ENCODE assay signal across 12 mouse cellular contexts in genomic region chr9:62374276-62374675, GRCm38 (mm10). TPM values are rescaled to one million over a fixed set of nuclear protein-coding genes. Genes with fewer than 3 reads are reported as not detected.
DNase-seq lines count a peak whose midpoint lies in the region; ATAC-seq and TF ChIP-seq lines count a peak whose summit lies in the region.
"Had no signal": no experiment of that assay in that cellular context is flagged by ENCODE, and none has a peak within 500 bp of the region (broad histone marks: within the 10 kb centered on the region; RNA-seq: fewer than 3 reads in every experiment).

No protein-coding gene starts in this region.

- no peaks in the 10 kb centered on the region for H3K27me3 ChIP-seq in liver, postnatal 0 days (ENCODE audit: insufficient read depth, low read length)
- no peaks in the 10 kb centered on the region for H3K27me3 ChIP-seq in stomach, embryonic 16.5 days (ENCODE audit: control insufficient read depth, insufficient read depth, low read length)
- no peaks in the 10 kb centered on the region for H3K27me3 ChIP-seq in forebrain, embryonic 13.5 days

- peak overlapping the region; percentile 15; the same call in 1 of the 2 replicates for H3K4me2 ChIP-seq in liver, postnatal 0 days (ENCODE audit: low read depth, low read length)
- H3K4me2 ChIP-seq in stomach, embryonic 16.5 days (ENCODE audit: low read depth, low read length), result 0 out of 2 replicates have a peak overlapping the region, but pooled peaks have one; percentile 16
- no peak overlapping the region for H3K4me2 ChIP-seq in forebrain, embryonic 13.5 days

- H3K36me3 ChIP-seq in liver, postnatal 0 days (replicated peaks; ENCODE audit: insufficient read depth, low read length), result peaks cover 48% of the 10 kb centered on the region
- H3K36me3 ChIP-seq in stomach, embryonic 16.5 days (ENCODE audit: control insufficient read depth, insufficient read depth, low read length), result 0 out of 2 replicates have a peak, but pooled peaks cover 11% of the 10 kb centered on the region
- H3K36me3 ChIP-seq in forebrain, embryonic 13.5 days (ENCODE audit: poor library complexity, severe bottlenecking), result peaks cover 76% of the 10 kb centered on the region

- H3K27ac ChIP-seq in liver, postnatal 0 days (ENCODE audit: low read depth), result peak overlapping the region; percentile 49
- peak overlapping the region; percentile 81 for H3K27ac ChIP-seq in stomach, embryonic 16.5 days (ENCODE audit: low read length)
- H3K27ac ChIP-seq in forebrain, embryonic 13.5 days, result no peak overlapping the region
- H3K27ac ChIP-seq: hindbrain, postnatal 0 days; liver, embryonic 14.5 days had no signal

- no peak for TF ChIP-seq EP300 in liver, postnatal 0 days (IDR thresholded peaks at IDR 0.05; ENCODE audit: low read depth)

- 32% methylated on average over 3 of the region's 3 CpGs for WGBS in liver, postnatal 0 days (ENCODE audit: insufficient replicate concordance)
- WGBS in stomach, embryonic 16.5 days, result 50% methylated on average over 3 of the region's 3 CpGs
- WGBS in forebrain, embryonic 13.5 days, result 85% methylated on average over 3 of the region's 3 CpGs

- no peaks in the 10 kb centered on the region for H3K9me3 ChIP-seq in liver, postnatal 0 days (ENCODE audit: low read length)
- no peaks in the 10 kb centered on the region for H3K9me3 ChIP-seq in stomach, embryonic 16.5 days (replicated peaks; ENCODE audit: control insufficient read depth, low read length)
- no peaks in the 10 kb centered on the region for H3K9me3 ChIP-seq in forebrain, embryonic 13.5 days (replicated peaks)
- H3K9me3 ChIP-seq: forebrain, embryonic 10.5 days had no signal

- DNase-seq in cerebellum, adult 9-11 months, result peak; percentile 14
- DNase-seq in cerebellum, adult 8-10 months, result no peak
- peak; percentile 61 to 78 for DNase-seq in lung, adult 18-20 months
- no peak for DNase-seq in lung, postnatal 10 days
- no peak for DNase-seq in liver, postnatal 0 days
- no peak for DNase-seq in right cerebral cortex, postnatal 25 days
- DNase-seq: right cerebral cortex, adult 18-20 months had no signal

- TF ChIP-seq CTCF in liver, postnatal 0 days (IDR thresholded peaks at IDR 0.05; ENCODE audit: low read depth), result no peak

- peak; percentile 25; the same call in 1 of the 2 replicates for ATAC-seq in liver, postnatal 0 days
- peak; percentile 82 for ATAC-seq in stomach, embryonic 16.5 days (ENCODE audit: insufficient read depth, low FRiP score)
- ATAC-seq in forebrain, embryonic 13.5 days, result no peak

- H3K9ac ChIP-seq in liver, postnatal 0 days (replicated peaks), result no peak overlapping the region
- H3K9ac ChIP-seq in stomach, embryonic 16.5 days (ENCODE audit: low read length), result no peak overlapping the region; the same call in 1 of the 2 replicates
- H3K9ac ChIP-seq in forebrain, embryonic 13.5 days, result no peak overlapping the region
- H3K9ac ChIP-seq: liver, embryonic 14.5 days had no signal

- peaks cover 20% of the 10 kb centered on the region for H3K4me1 ChIP-seq in liver, postnatal 0 days (ENCODE audit: insufficient read depth)
- peaks cover 28% of the 10 kb centered on the region for H3K4me1 ChIP-seq in stomach, embryonic 16.5 days (ENCODE audit: control insufficient read depth, insufficient read depth, low read length)
- peaks cover 22% of the 10 kb centered on the region for H3K4me1 ChIP-seq in forebrain, embryonic 13.5 days

- no peak overlapping the region for H3K4me3 ChIP-seq in liver, postnatal 0 days (ENCODE audit: low read depth, low read length)
- no peak overlapping the region for H3K4me3 ChIP-seq in stomach, embryonic 16.5 days (replicated peaks; ENCODE audit: low read length)
- no peak overlapping the region for H3K4me3 ChIP-seq in forebrain, embryonic 13.5 days
- H3K4me3 ChIP-seq: forebrain, embryonic 10.5 days had no signal

RNA-seq across cellular contexts. Expression of gene Anp32a, which starts 33.2 kb away (rescaled TPM):
- 54.5 and 60.4 TPM in 2 replicates for polyA plus RNA-seq in liver, postnatal 0 days (2015; fragmentation: Nextera tagmentation; extraction: Ambion mirVana)
- 117 and 125 TPM in 2 replicates for polyA plus RNA-seq in stomach, embryonic 16.5 days (2015; fragmentation: Nextera tagmentation; extraction: Ambion mirVana)
- polyA plus RNA-seq in forebrain, embryonic 13.5 days (2015; fragmentation: Nextera tagmentation; extraction: Ambion mirVana), result 254 and 256 TPM in 2 replicates

Comparison
In these comparisons a context has a peak if more than half of its experiments do, and no peak if none do; other contexts are left out.
1. DNase-seq: peak in cerebellum, adult 9-11 months (single experiment) and lung, adult 18-20 months (2 of 2); none in cerebellum, adult 8-10 months (single experiment), lung, postnatal 10 days (single experiment), liver, postnatal 0 days (single experiment) and right cerebral cortex, postnatal 25 days (single experiment).